Mouse (Mus musculus): Measurements from ENCODE around the gene Cyp2d11.
"Not testable (repeated sequence)": the region's sequence is repeated elsewhere in the genome, so short reads cannot be mapped to it uniquely, and the experiment has no call there.

GRCm38 (mm10) chr15:82363801-82364200, 30.0 kb downstream of the Cyp2d11 start:
- not testable (repeated sequence) for TF ChIP-seq CTCF (IDR thresholded peaks at IDR 0.05; ENCODE audit: low read depth, low read length); EP300 (IDR thresholded peaks at IDR 0.05; ENCODE audit: insufficient read depth, low read depth, low read length); POLR2A (IDR thresholded peaks at IDR 0.05; ENCODE audit: insufficient read depth, low read length)

All from ES-Bruce4 (cell line).